Mouse (Mus musculus): ENCODE results near the gene Fam71e2.

- no peak for TF ChIP-seq MAFK (IDR thresholded peaks at IDR 0.05; ENCODE audit: insufficient read depth, low read depth, low read length)
- no peak for TF ChIP-seq HCFC1 (IDR thresholded peaks at IDR 0.05; ENCODE audit: borderline replicate concordance, insufficient read depth, low read length)
- TF ChIP-seq ZC3H11A (IDR thresholded peaks at IDR 0.05; ENCODE audit: borderline replicate concordance, low read depth, low read length), result no peak
- no peak for TF ChIP-seq ZNF384 (IDR thresholded peaks at IDR 0.05; ENCODE audit: low read depth, low read length)
Observed at GRCm38 (mm10) chr7:4776861-4777830, 6.0 kb upstream of the Fam71e2 start.

All from ES-E14 (cell line).